Mouse (Mus musculus) liver, embryonic 14.5 days (tissue): ENCODE data around the gene Tlx2.

Experiments
- CTCF ChIP-seq: IDR thresholded peaks from 2 replicates; pipeline ENCODE4 v1.5.1; 2016; ENCODE audit warnings: antibody characterized with exemption, low read depth, control low read depth
- EP300 ChIP-seq: IDR thresholded peaks from 2 replicates; pipeline ENCODE4 v1.6.1; 2016; ENCODE audit warnings: antibody characterized with exemption, low read depth

DNA sequence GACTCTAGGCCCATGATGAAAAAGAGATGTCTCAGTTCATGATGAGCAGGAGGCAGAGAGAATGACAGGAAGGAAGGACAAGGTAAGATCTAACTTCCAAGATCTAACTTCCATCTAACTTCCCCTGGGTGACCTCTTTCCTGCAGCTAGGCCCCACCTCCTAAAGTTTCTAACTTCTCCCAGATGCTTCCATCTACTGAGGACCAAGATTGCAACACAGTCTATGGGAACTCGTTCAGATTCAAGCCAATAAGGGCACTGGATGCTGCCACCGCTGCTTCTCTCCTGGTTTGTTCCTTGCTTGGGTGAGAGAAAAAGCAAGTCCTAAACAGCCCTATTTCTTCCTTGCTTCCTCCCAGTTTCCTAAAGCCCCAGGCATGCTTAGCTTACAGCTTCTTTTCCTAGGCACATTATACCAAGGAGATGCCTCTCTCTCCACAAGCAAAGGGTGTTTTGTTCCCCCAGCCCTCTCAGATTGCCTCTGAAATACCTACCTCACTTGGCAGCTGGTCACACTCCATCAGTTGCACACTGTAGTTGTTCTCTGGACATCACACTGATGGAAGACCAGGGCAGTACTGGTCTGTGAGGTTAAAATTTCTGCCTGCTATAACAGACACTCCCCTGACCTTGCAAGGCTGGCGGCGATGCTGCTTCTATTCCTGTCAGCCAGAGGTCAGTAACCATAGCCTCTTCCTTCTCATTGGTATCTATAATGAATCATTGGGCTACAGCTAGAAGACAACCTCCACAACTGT, 49.1 kb downstream of the Tlx2 start:
- no peak for TF ChIP-seq CTCF
- TF ChIP-seq EP300, result no peak
